Mouse (Mus musculus) kidney, adult 11 months (tissue): ENCODE measurements around the gene Xbp1.
"Not testable (repeated sequence)": the region's sequence is repeated elsewhere in the genome, so short reads cannot be mapped to it uniquely, and the experiment has no call there.

Experiments
- DNase-seq: peaks from one replicate; pipeline ENCODE4 v3.0.0; 2022

Gene Xbp1

DNA sequence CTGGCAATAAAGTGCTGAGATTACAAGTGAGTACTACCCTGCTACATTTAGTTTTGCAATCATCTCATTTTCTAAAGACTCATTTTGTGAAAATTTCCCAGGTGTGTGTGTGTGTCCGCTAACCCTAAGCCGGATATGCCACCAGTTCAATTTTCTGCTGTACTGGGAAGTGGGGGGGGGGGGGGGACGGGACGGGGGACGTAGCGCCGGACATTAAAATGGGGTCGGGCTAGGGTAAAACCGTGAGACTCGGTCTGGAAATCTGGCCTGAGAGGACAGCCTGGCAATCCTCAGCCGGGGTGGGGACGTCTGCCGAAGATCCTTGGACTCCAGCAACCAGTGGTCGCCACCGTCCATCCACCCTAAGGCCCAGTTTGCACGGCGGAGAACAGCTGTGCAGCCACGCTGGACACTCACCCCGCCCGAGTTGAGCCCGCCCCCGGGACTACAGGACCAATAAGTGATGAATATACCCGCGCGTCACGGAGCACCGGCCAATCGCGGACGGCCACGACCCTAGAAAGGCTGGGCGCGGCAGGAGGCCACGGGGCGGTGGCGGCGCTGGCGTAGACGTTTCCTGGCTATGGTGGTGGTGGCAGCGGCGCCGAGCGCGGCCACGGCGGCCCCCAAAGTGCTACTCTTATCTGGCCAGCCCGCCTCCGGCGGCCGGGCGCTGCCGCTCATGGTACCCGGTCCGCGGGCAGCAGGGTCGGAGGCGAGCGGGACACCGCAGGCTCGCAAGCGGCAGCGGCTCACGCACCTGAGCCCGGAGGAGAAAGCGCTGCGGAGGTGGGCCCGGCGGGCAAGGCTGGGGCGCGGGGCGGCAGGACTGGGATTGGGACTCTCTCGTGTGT lies at the start of gene Xbp1:
TSS of gene Xbp1 (plus strand) at position 248 of the 854 bp plus-strand sequence.
- peak; percentile 98 for DNase-seq

DNA sequence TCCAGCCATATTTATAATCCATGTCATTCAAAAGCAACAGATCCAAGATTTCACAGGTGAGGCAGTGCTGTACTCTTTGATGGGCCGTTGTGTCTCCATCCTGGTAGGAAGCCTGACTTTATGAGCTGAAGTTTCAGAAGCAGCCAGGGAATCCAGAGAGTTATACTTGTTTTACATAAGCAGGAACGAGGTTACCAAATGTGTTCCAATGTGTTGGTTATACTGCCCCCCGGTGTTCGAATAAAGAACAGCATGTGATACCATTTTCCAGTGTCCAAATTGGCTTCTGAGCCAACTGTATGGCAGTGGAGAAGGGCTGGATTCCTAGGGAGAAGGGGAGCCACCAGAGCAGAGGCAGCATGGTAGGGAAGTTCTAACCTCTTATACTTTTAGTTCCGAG lies 46.3 kb upstream of the Xbp1 start:
- DNase-seq, result peak; percentile 49

GRCm38 (mm10) chr11:5475556-5476118 lies 44.8 kb upstream of the Xbp1 start:
- DNase-seq, result not testable (repeated sequence)

GRCm38 (mm10) chr11:5476806-5477205 lies 43.7 kb upstream of the Xbp1 start:
- no peak for DNase-seq

- no peak for DNase-seq
Measured at GRCm38 (mm10) chr11:5478193-5478592, 42.3 kb upstream of the Xbp1 start.

DNA sequence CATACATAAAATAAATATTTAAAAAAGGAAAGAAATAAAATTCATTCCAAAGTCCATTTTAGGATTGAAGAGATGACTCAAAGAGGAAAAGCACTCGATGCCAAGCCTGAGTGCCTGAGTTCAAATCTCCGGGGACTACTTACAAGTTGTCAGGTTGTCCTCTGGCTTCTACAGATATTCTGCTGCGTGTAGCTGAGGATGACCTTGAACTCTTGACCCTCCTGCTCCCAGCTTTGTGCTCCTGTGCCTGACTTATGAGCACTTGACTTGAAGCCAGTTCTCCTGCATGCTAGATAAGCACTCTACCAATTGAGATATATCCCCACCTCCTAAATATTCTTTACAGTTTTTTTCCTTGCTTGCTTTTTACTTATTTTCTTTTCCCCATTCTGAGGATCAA lies 41.6 kb upstream of the Xbp1 start:
- no peak for DNase-seq

GRCm38 (mm10) chr11:5482581-5482980 lies 37.9 kb upstream of the Xbp1 start:
- no peak for DNase-seq

- peak; percentile 84 for DNase-seq
Measured at GRCm38 (mm10) chr11:5485193-5486011, 35.1 kb upstream of the Xbp1 start.

DNA sequence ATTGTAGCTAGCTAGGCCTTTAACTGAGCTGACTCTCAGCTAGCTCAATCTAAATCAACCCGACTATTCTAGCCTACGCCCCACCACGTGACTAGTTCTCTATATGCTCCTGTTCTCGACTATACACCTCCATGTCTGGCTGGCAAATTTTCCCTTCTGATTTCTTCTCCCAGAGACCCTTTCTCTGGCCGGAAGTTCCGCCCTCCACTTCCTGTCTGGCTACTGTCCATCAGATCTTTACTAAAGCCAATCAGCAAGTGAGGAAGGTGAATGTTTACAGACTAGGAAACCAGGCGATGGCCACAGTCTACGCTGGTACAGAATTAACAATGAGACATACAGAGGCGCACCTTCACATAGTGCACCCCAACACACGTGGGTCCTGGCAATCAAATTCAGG lies 31.0 kb upstream of the Xbp1 start:
- not testable (repeated sequence) for DNase-seq

DNA sequence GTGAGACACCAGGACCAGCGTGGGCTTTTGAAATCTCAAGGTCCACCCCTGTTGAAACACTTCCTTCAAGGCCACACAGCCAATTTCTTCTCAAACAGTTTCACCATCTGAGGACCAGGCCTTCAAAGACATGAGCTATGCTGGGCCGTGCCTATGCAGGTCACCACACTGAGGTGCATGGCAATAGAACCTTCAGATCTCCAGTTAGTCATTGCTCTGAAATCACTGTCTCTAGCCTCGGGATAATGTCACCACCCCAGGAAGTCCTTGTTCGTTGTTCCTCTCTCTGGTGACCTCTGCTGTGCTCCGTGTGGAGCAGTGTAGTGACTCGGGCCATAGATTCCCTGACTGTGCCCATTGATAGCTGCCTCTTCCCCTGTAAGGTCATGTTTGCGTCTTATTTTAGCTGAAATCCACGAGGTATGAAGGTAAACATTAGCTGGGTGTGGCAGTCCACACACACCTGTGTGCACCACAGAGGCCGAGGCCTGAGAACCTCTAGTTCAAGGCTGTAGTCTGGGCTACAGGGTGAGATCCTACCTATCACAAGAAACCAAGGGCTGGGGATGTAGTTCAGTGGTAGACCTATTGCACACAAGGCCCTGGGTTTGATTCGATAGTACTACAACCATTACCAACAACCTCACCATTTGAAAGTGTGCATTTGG lies 29.3 kb upstream of the Xbp1 start:
- no peak for DNase-seq

- no peak for DNase-seq
Measured at GRCm38 (mm10) chr11:5491912-5492311, 28.5 kb upstream of the Xbp1 start.

- DNase-seq, result no peak
Measured at GRCm38 (mm10) chr11:5493869-5494268, 26.6 kb upstream of the Xbp1 start.

DNA sequence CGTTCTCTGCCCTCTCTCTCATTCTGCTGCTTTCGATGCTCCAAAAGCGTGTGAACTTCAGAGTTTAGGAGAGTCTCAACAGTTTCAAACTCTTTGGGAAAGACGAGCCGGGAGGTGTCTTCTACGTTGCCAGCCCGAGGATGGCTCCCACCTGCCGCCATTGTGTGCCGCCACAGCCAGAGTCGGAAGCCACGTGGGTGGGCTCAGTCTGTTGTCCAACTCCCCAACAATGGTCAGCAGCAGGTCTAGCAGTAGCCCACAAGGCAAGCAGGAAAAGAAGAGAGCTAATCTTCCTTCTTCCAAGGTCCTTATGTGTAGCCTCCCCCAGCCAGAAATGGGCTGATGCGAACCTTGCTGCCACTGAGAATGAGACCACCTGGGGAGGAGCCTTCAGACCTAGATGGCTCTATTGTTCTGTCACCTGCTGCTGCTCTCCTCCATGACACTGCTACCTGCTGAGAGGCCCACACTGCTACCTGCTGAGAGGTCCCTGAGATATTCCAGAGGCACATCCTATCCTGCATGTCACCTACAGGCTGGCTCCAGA lies 25.1 kb upstream of the Xbp1 start:
- no peak for DNase-seq

DNA sequence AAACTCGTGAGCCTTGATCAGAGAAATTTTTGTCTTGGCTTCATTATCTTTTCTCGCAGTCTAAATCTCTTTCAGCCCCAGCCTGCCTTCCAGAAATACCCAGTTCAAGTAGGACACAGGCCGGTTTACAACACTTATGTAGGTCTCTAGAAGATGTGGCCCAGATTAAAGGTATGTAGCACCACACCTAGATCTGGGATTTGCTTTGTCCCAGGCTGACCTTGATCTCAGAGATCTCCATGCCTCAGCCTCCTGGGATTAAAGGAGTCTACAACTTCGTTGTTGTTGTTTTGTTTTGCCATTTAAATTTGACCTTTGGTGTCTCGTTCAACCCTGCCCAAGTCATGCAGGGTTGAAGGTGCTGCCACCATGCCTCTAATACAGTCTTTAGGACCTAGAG lies 24.6 kb upstream of the Xbp1 start:
- DNase-seq, result no peak

- DNase-seq, result no peak
Measured at GRCm38 (mm10) chr11:5496559-5497248, 23.8 kb upstream of the Xbp1 start.

DNA sequence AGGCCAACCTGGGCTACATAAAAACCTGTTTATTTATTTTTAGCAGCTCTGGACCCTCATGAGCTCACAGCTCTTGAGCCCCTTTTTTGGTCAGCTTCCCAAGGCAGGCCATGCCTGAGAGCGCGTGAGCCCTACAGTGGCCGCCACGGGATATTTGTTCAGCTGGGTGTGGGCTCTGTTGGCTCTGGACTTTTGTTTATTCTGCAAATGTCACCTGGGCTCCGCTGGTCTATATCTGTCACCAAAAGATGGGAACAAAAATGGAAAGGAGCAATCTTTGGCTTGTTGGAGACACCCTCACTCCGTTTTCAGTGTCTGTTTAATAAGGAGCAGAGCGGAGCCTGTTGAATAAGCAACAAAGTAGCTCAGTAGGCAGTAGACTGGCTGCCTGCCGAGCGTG lies 22.0 kb upstream of the Xbp1 start:
- DNase-seq, result no peak

DNA sequence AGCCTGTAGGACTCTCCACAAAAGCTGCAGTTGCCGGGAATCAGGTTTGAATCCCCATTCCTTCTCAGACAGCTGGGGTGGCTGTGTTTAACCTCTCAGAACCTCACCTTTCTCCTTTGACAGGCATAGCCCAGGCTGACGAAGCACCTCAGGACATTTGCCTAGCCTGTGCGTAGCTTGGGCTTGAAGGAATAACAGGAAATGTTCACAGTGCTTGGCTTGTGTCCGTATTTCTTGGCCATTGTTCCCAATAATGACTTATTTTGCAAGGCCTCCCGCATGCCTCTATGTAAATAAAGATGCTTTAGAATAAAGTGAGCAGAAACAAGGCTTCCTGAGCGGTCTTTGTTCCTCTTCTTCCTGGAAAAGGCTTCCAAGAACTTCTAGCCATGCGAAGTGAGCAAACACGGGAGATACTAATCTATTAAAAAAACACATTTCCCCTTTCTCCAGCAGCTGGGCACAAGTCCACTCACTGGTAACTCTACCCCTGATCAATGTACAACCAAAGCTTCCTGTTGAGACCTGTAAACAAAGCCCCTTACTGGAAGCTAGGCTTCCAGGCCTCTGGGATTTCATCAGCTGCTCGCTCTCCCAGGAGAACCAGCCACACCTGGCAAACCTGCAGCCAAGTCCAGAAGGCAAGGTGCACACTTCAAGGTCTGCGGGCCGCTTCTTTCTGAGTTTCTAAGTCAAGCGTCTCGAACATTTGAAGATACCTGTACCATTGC lies 21.4 kb upstream of the Xbp1 start:
- peak; percentile 70 for DNase-seq

DNA sequence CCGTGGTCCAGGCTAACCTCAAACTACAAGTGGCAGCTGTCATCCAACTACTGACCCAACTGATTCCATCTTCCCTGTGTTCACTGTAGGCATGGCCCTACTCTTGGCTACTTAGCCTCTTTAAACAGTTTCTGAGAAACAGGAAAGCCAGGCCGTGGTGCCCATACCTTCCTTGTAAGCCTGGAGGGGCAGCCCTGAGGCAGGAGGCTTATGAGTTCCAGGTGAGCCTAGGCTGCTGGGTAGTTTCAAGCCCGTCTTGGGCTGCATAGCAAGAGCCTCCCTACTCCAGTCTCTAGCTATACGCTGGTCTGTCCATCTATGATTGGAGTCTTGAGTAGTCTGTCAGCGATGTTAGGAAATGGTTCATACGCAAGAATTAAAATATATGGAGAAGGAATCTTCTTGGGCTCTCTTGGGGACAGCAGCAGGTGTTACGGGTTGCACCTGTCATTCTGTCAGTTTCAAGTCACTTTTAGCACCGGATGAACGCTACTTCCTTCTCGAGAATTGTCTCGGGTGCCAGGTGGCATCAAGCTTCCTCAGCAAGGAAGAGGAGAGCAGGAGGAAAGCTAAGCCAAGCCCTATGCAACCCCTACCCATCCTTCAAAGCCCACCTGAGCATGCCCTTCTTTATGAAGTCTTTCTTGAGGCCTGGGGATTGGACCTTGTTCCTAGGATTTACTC lies 20.4 kb upstream of the Xbp1 start:
- no peak for DNase-seq

GRCm38 (mm10) chr11:5500903-5501741 lies 19.3 kb upstream of the Xbp1 start:
- DNase-seq, result no peak
